Mouse (Mus musculus): Measurements from ENCODE around the gene Slc35e3.

DNA sequence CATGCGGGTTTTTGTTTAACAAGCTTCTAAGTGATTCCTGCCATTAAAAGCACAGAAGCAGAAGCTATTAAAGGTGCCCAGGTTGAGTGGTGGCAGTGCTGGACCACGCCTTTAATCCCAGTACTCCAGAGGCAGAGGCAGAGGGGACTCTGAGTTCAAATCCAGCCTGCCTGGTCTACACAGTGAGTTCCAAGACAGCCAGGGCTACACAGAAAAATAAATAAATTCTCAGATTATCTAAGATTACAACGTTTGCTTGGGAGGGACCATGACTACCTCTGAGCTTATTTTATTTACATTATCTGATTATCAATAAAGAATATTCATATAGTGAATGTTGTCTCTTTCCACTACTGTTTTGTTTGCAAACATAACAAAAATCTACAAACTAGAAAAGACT is 59.1 kb downstream of the Slc35e3 start:
- no peak for TF ChIP-seq USF1 (IDR thresholded peaks at IDR 0.05; ENCODE audit: low read depth)
- TF ChIP-seq CTCF (IDR thresholded peaks at IDR 0.05; ENCODE audit: control insufficient read depth, insufficient read depth, insufficient read length): no peak
- TF ChIP-seq MYOD1 (IDR thresholded peaks at IDR 0.05; ENCODE audit: control insufficient read depth, insufficient read length, low read depth): no peak
